Mouse (Mus musculus): Measurements from ENCODE around the gene Zbtb8b. TPM values are rescaled to one million over a fixed set of nuclear protein-coding genes. Genes with fewer than 3 reads are reported as not detected.

Gene Zbtb8b
- polyA plus RNA-seq (2011; ENCODE audit: insufficient read length, low read depth, missing spikeins), result not detected in 2 replicates

DNA sequence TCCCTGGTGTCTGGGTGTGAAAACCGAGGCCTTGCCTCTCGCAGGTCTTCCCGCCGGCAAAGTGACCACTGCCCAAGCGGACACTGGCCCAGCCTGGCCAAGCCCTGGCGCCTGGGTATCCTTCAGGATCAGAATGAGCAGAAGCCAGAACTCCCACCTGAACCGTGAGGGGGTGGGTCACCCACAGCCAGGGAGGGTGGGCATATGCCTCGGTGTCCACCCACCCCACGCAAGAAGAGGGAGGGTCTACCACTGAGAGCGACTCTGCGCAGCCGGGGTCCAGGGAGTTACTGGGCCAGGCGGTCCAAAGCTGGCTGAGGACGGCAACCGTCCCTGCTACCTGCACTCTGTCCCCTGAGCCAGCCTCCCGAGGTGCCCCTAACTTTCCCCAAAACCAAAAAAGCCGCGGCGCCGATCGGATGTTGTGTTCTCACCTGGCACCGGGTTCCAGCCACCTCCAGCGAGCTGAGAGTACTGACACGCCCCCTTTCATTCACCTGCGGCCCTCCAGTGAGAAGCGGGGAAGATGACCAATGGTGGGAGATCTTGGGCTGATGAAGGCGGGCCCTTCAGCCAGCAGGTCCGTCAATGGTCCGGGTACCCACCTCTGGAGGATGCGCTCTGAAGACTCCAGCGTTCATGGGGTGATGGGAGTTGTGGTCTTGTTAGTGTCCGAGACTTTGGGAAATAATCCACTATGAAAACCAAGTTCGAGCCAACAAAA, at the start of gene Zbtb8b:
Zbtb8b (minus strand) TSS at position 514 of the 724 bp plus-strand sequence.
- H3K4me1 ChIP-seq (ENCODE audit: control insufficient read depth, insufficient read depth, low read length), result no peaks in the 10 kb centered on the region
- TF ChIP-seq CTCF (IDR thresholded peaks at IDR 0.05; ENCODE audit: borderline replicate concordance, insufficient read depth, low read length) (no peak), POLR2A (IDR thresholded peaks at IDR 0.05; ENCODE audit: low read depth, low read length) (no peak)
- H3K27ac ChIP-seq (ENCODE audit: insufficient read depth, low read length), result no peak within 1 kb of the TSS
- no peak within 1 kb of the TSS for H3K4me3 ChIP-seq (ENCODE audit: insufficient read depth, low read length)

DNA sequence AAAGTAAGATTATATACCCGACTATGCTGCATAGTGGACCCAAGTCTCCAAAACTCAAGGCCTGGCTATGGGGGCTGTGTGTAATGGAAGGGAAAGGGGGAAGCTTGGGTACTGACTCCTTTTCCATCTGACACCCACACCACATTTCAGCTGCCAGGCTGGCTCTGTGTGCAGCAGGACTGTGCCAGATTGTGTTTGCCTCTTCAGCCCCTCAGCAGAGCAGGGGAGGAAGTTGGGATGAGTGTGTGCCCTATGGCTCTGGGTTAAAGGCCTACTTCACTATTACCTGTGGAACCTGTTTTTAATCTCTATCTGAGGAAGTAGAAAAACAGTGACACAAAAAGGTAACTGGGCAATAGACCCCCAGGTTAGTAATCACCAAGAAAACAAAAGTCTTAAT, 40.4 kb upstream of the Zbtb8b start:
- TF ChIP-seq CTCF (IDR thresholded peaks at IDR 0.05; ENCODE audit: borderline replicate concordance, insufficient read depth, low read length) (no peak), POLR2A (IDR thresholded peaks at IDR 0.05; ENCODE audit: low read depth, low read length) (no peak)
- H3K4me3 ChIP-seq (ENCODE audit: insufficient read depth, low read length), result no peak overlapping the region
- no peak overlapping the region for H3K27ac ChIP-seq (ENCODE audit: insufficient read depth, low read length)
- no peaks in the 10 kb centered on the region for H3K4me1 ChIP-seq (ENCODE audit: control insufficient read depth, insufficient read depth, low read length)

DNA sequence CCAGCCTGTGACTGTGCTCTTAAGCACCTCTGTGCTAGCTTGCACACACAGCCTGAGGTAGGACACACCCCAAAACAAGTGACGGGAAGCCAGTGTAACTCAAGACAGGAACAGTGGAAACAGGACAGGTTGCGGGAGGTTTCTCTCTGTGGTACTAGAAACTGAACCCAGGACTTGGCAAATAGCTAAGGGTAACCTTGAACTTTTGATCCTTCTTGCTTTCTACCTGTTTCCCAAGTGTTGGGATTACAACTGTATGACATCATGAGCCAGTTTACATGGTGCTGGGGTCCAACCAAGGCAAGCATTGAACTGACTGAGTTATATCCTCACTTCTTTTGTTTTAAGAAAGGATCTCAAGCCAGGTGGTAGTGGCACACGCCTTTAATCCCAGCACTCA, 39.2 kb upstream of the Zbtb8b start:
- Histone ChIP-seq H3K4me1 (ENCODE audit: control insufficient read depth, insufficient read depth, low read length) (no peaks in the 10 kb centered on the region), H3K4me3 (ENCODE audit: insufficient read depth, low read length) (no peak overlapping the region), H3K27ac (ENCODE audit: insufficient read depth, low read length) (no peak overlapping the region)
- TF ChIP-seq POLR2A (IDR thresholded peaks at IDR 0.05; ENCODE audit: low read depth, low read length) (no peak), CTCF (IDR thresholded peaks at IDR 0.05; ENCODE audit: borderline replicate concordance, insufficient read depth, low read length) (no peak)

DNA sequence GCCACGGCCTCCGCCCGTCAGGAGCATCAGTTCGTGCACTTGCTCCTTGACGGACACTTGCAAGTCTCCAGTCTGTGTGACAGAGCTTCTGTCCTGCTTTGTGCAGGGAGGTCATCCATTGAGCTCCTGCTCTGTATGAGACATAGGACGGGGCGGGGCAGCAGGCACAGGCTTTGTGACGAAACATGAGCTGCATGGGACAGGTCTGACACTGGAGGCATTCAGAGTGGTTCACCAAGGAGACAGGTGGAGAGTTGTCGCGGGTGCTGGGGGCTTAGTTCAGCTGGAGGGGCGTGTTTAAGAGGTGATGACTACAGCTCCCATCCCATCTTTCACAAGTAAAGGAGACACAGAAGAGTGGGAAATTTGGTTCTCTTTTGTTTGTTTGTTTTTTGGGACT, 35.4 kb upstream of the Zbtb8b start:
- Histone ChIP-seq H3K4me1 (ENCODE audit: control insufficient read depth, insufficient read depth, low read length) (no peaks in the 10 kb centered on the region), H3K4me3 (ENCODE audit: insufficient read depth, low read length) (no peak overlapping the region), H3K27ac (ENCODE audit: insufficient read depth, low read length) (no peak overlapping the region)
- TF ChIP-seq POLR2A (IDR thresholded peaks at IDR 0.05; ENCODE audit: low read depth, low read length) (no peak), CTCF (IDR thresholded peaks at IDR 0.05; ENCODE audit: borderline replicate concordance, insufficient read depth, low read length) (no peak)

DNA sequence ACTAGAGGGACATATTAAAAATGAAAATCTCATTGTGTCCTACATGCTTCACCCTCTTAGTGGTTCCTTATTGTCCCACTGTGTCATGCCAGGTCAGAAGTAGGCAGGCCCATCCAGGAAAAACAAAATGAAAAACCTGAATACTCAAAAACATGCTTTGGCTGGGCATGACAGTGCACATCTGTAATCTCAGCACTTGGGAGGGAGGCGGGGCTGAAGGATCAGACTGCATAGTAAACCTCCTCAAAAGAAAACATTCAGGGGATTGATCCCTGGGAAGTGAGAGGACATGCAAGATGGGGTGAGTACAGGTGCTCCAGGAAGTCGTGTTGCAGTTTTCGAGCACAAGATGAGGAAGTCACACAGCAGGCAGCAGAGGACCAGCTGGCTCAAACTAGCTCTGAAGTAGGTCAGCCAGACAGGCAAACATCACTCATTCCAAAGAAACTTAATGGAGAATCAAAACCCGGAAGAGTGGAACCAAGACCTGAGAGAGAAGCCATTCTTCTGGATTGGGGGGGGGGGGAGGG, 23.7 kb upstream of the Zbtb8b start:
- no peak overlapping the region for H3K27ac ChIP-seq (ENCODE audit: insufficient read depth, low read length)
- TF ChIP-seq POLR2A (IDR thresholded peaks at IDR 0.05; ENCODE audit: low read depth, low read length), result no peak
- no peak for TF ChIP-seq CTCF (IDR thresholded peaks at IDR 0.05; ENCODE audit: borderline replicate concordance, insufficient read depth, low read length)
- no peaks in the 10 kb centered on the region for H3K4me1 ChIP-seq (ENCODE audit: control insufficient read depth, insufficient read depth, low read length)
- no peak overlapping the region for H3K4me3 ChIP-seq (ENCODE audit: insufficient read depth, low read length)

DNA sequence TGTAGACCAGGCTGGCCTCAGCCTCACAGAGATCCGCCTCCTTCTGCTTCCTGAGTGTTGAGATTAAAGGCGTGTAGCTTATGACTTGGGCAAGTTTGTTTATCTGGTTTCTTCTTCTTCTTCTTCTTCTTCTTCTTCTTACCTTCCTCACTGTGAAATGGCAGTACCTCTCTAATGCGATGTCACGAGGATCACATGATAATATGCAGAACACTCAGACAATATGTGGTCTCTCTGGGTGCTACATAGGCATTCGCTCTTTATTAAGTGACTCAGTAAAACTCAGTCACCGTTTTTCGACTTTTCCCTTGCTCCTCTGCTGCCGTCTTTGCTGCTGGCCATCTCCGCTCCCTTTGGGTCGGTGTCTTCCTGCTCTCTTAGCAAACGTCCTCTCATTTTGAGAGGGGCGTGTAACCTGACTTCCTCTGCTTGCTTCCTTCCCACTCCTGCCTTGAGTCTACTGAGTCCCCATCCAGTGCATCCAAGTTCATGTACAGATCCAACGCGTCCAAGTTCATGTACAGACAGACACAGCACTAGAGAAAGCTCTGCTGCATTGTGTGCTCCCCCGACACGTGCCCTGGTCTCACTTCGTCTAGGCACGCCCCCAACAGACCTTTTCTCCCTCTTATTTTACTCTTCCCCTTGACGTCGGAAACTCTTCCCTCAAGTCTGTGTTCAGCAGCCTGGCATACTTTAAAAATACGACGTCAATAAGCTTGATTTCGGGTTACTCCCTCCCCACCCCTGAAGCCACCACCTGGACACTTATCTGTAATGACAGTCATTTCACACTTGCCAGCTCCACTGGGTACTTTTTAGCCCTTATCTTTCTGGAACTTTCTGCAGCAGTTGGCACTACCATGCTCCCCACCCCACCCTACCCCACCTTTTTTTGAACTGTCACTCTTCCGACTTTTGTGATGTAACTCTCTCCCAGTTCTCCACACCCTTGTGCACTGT, 22.7 kb upstream of the Zbtb8b start:
- Histone ChIP-seq H3K4me3 (ENCODE audit: insufficient read depth, low read length) (no peak overlapping the region), H3K27ac (ENCODE audit: insufficient read depth, low read length) (no peak overlapping the region), H3K4me1 (ENCODE audit: control insufficient read depth, insufficient read depth, low read length) (no peaks in the 10 kb centered on the region)
- no peak for TF ChIP-seq CTCF (IDR thresholded peaks at IDR 0.05; ENCODE audit: borderline replicate concordance, insufficient read depth, low read length)
- no peak for TF ChIP-seq POLR2A (IDR thresholded peaks at IDR 0.05; ENCODE audit: low read depth, low read length)

DNA sequence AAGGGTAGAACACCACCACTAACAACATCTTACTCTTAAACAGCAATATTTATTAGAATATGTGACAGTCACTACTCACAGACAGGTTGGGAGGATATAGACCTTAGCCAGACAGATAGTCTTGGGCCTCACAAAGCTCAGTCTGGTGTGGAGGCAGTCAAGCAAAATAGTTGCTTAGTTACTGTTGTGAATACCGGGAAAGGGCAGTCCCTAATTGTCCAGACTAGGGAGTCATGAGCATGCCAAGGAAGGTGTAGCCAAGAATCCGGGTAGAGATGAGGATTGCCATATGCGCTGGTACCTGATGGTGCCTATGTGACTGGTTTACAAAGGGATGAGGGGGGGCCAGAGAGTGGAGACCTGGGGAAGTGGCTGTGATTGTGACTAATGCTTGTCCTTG, 21.5 kb upstream of the Zbtb8b start:
- Histone ChIP-seq H3K4me3 (ENCODE audit: insufficient read depth, low read length) (peak overlapping the region; percentile 82), H3K27ac (ENCODE audit: insufficient read depth, low read length) (no peak overlapping the region), H3K4me1 (ENCODE audit: control insufficient read depth, insufficient read depth, low read length) (no peaks in the 10 kb centered on the region)
- no peak for TF ChIP-seq POLR2A (IDR thresholded peaks at IDR 0.05; ENCODE audit: low read depth, low read length)
- no peak for TF ChIP-seq CTCF (IDR thresholded peaks at IDR 0.05; ENCODE audit: borderline replicate concordance, insufficient read depth, low read length)

DNA sequence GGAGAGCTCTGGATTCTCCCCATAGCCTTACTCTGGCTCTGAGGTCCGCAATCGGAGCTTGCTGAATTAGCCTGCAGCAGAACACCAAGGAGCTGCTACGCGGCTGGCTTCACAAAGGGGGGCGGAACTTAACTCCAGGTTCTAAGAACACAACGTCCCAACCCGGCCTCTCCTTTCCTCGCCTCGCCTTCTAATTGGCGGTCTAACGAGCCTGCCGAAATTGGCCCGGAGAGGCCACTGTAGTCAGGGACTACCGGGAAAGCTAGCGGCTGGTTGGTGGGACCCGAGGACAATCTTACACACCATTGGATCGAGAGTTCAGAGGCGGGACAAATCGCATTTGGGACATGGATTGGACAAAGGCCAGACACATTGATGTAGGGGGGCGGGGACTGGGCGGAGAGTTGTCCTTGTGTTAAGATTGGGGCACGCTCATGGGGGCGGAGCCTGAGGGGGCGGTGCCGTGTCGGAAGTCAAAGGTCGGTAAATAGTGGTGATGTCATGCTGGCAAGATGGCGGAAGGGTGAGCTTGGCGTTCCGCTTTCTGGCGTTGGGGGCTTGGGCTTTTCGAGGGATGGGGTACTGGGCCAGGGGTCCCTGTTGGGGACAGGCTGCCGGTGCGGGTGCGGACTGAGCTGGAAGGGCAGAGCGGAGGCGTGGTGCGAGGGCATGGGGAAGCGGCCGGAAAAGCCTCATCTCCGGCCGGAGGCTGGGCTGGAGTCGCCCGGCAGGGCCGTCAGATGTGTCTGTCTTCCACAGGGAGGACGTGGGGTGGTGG, 20.7 kb upstream of the Zbtb8b start, which contains the start of gene Bsdc1:
Bsdc1 (plus strand) TSS at position 399 of the 778 bp plus-strand sequence.
- peak within 1 kb of the TSS; percentile 34 for H3K27ac ChIP-seq (ENCODE audit: insufficient read depth, low read length)
- H3K4me1 ChIP-seq (ENCODE audit: control insufficient read depth, insufficient read depth, low read length), result no peaks in the 10 kb centered on the region
- TF ChIP-seq CTCF (IDR thresholded peaks at IDR 0.05; ENCODE audit: borderline replicate concordance, insufficient read depth, low read length) (no peak), POLR2A (IDR thresholded peaks at IDR 0.05; ENCODE audit: low read depth, low read length) (peak; percentile 92)
- H3K4me3 ChIP-seq (ENCODE audit: insufficient read depth, low read length), result peak within 1 kb of the TSS; percentile 82

DNA sequence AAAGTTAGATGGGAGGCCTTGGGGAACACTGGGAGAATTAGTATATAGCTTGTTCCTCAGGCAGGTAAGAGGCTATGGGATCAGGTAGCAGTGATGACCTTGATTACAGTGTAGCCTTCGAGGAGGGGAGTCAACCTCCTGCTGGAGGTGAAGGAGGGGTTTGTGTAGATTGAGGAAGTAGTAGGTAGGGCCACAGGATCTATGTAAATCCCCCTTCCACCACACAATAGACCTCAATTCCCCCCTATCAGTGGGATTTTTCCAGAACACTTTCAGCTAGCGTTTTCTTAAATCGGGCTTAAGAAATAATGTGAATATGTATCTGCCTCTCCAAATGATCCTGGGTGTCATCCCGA, 20.2 kb upstream of the Zbtb8b start:
- H3K27ac ChIP-seq (ENCODE audit: insufficient read depth, low read length), result peak overlapping the region; percentile 34
- no peaks in the 10 kb centered on the region for H3K4me1 ChIP-seq (ENCODE audit: control insufficient read depth, insufficient read depth, low read length)
- TF ChIP-seq CTCF (IDR thresholded peaks at IDR 0.05; ENCODE audit: borderline replicate concordance, insufficient read depth, low read length) (no peak), POLR2A (IDR thresholded peaks at IDR 0.05; ENCODE audit: low read depth, low read length) (no peak)
- H3K4me3 ChIP-seq (ENCODE audit: insufficient read depth, low read length), result peak overlapping the region; percentile 44

All from embryonic fibroblast, embryonic 13.5 days (primary cell).